Mouse (Mus musculus) heart, embryonic 10.5 days (tissue): ENCODE results near the gene Krtap19-9b. TPM values are rescaled to one million over a fixed set of nuclear protein-coding genes. Genes with fewer than 3 reads are reported as not detected.

Experiments
- DNase-seq: peaks from one replicate; pipeline ENCODE4 v3.0.0-alpha.2; 2017; ENCODE audit warnings: low spot score
- H3K27ac ChIP-seq: fragments of 300-500 bp; sonication (generic); 2 replicates; pipeline ENCODE4 v1.5.1; 2016; ENCODE audit warnings: mild to moderate bottlenecking
- H3K27me3 ChIP-seq: fragments of 300-500 bp; sonication (generic); 2 replicates; pipeline ENCODE4 v1.6.1; 2016; ENCODE audit warnings: mild to moderate bottlenecking; ENCODE audit not compliant: poor library complexity, insufficient read depth, severe bottlenecking
- H3K36me3 ChIP-seq: fragments of 300-500 bp; sonication (generic); 2 replicates; pipeline ENCODE4 v1.6.1; 2016; ENCODE audit warnings: mild to moderate bottlenecking, moderate library complexity
- H3K4me1 ChIP-seq: fragments of 300-500 bp; sonication (generic); 2 replicates; pipeline ENCODE4 v1.6.1; 2016; ENCODE audit warnings: mild to moderate bottlenecking
- H3K4me3 ChIP-seq: fragments of 300-500 bp; sonication (generic); 2 replicates; pipeline ENCODE4 v1.5.1; 2016; ENCODE audit warnings: mild to moderate bottlenecking, moderate library complexity
- H3K9me3 ChIP-seq: fragments of 300-500 bp; sonication (generic); 2 replicates; pipeline ENCODE4 v1.6.1; 2016; ENCODE audit warnings: mild to moderate bottlenecking, moderate library complexity
- WGBS: fragments of 180-500 bp; shearing (Covaris S2); methylation state at CpG from one replicate; pipeline ENCODE4 v1.1.7; 2016; 5-methylcytosine and 5-hydroxymethylcytosine counted together
- polyA plus RNA-seq: library from polyadenylated mRNA; unstranded; fragments of >200 nt; fragmentation: Nextera tagmentation; extraction: Ambion mirVana; gene quantifications from 2 replicates; pipeline ENCODE4 v1.2.1, GENCODE M21; 2016

Krtap19-9b gene
- polyA plus RNA-seq = not detected in 2 replicates

DNA sequence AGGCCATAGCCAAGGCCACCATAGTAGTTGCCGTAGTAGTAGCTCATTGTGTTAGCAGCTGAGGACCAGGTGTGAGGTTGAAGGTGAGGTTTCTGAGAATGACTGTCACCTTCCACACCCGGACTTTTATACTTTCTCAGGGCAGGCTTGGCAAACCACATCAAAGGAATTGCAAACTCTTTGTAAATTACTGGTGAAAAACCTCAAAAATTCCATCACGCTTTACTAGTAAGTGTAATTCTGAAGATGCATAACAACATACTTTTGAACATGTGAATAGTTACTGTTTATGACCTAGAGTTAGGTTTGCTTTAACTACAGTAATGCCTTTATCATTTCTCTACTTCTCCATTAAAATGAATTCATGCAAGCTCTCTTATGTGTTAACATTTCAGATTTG lies at the start of gene Krtap19-9b:
TSS of gene Krtap19-9b (minus strand) at position 101 of the 400 bp plus-strand sequence.
- no peak within 1 kb of the TSS for H3K4me3 ChIP-seq
- no peaks in the 10 kb centered on the region for H3K9me3 ChIP-seq
- no peak within 1 kb of the TSS for H3K27ac ChIP-seq
- H3K27me3 ChIP-seq = no peaks in the 10 kb centered on the region
- no peaks in the 10 kb centered on the region for H3K36me3 ChIP-seq
- 84% methylated on average over 3 of the region's 3 CpGs for WGBS
- no peaks in the 10 kb centered on the region for H3K4me1 ChIP-seq
- no peak for DNase-seq

DNA sequence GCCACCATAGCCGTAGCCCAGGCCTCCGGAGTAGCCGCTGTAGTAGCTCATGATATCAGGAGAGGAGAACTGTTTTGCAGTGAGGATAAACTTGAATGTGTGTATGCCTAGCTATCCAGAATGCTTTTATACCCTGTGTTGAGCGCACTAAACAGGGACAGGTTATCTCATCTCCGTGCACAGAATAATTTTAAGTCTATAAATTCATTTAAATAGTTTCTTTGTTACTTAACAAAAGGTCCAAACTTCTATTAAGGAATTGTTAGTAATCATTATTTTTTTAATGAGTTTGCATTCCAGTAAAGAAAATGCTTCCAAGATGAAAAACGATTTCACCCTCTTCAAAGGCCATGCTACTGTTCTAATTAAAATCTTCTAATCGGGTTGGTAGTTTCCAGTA lies 30.7 kb upstream of the Krtap19-9b start, which contains the start of gene Krtap16-3:
TSS of gene Krtap16-3 (minus strand) at position 101 of the 400 bp plus-strand sequence.
- DNase-seq = no peak
- no peaks in the 10 kb centered on the region for H3K36me3 ChIP-seq
- 84% methylated on average over 7 of the region's 7 CpGs for WGBS
- no peak within 1 kb of the TSS for H3K27ac ChIP-seq
- no peaks in the 10 kb centered on the region for H3K27me3 ChIP-seq
- no peak within 1 kb of the TSS for H3K4me3 ChIP-seq
- H3K4me1 ChIP-seq = no peaks in the 10 kb centered on the region
- peaks cover 4% of the 10 kb centered on the region; the same call in 1 of the 2 replicates for H3K9me3 ChIP-seq

DNA sequence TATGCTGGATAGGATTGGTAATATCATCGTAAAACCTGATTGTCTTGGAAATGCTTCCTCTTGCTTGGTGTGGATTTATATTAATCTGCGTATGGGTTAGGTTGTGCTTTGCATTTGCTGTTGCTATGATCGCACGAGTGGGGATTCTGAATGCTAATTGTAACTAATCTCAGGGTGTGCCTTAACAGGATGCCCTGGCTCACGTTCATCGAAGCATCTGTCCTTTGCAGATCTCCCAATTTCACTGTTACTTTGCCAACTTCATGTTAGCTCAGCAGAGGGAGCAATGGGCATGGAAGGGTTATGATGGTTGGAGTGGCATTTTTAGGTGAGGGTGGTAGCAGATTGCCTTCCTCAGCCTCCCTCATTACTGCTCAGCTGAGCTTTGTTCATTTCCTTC lies 9.0 kb upstream of the Krtap19-9b start:
- WGBS = 83% methylated on average over 6 of the region's 6 CpGs
- Histone ChIP-seq H3K4me3 (no peak overlapping the region), H3K27ac (no peak overlapping the region), H3K36me3 (no peaks in the 10 kb centered on the region), H3K4me1 (no peaks in the 10 kb centered on the region), H3K9me3 (no peaks in the 10 kb centered on the region), H3K27me3 (no peaks in the 10 kb centered on the region)
- no peak for DNase-seq

DNA sequence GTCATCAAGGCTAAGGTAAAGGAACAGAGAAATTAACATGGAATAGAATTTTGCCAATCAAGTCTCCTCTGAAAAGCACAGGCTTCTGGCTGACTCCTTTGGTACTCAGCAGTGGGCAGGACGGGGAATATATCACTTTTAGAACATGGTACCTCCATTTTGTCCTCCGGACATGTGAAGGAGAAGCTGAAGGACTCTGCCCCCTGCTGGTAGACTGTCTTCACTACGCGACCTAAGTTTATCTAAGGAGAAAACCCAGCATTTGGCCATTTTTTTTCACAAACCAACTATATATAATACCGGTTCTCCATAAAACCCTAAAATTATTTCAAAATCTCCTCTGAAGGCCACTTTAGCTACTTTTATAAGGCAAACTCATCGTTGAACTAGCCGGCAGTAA lies 6.2 kb upstream of the Krtap19-9b start:
- no peak for DNase-seq
- Histone ChIP-seq H3K27ac (no peak overlapping the region), H3K4me3 (no peak overlapping the region), H3K36me3 (no peaks in the 10 kb centered on the region), H3K27me3 (no peaks in the 10 kb centered on the region), H3K4me1 (no peaks in the 10 kb centered on the region), H3K9me3 (no peaks in the 10 kb centered on the region)
- 65% methylated on average over 7 of the region's 7 CpGs for WGBS

DNA sequence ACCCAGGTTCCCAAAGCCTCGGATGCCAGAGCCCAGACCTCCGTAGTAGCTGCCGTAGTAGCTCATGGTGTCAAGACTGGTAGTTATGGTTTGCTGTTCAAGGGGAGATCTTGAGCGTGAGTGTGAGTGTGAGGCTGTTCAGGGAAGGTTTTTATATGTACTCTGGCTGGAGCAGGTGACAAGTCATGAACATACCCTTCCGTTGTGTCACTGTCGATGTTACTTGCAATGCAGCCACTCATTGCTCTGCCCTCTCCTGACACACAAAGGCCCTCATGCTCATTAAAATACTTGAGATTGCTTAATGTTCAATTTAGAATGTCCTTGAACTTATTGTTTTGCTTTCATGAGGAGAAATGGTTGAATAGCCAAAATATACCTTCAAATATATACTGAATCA lies 35.7 kb downstream of the Krtap19-9b start, which contains the start of gene Krtap19-5:
TSS of gene Krtap19-5 (minus strand) at position 101 of the 400 bp plus-strand sequence.
- Histone ChIP-seq H3K27me3 (no peaks in the 10 kb centered on the region), H3K4me1 (no peaks in the 10 kb centered on the region), H3K27ac (no peak within 1 kb of the TSS), H3K4me3 (no peak within 1 kb of the TSS), H3K9me3 (no peaks in the 10 kb centered on the region), H3K36me3 (no peaks in the 10 kb centered on the region)
- DNase-seq = no peak
- WGBS = 85% methylated on average over 6 of the region's 6 CpGs

DNA sequence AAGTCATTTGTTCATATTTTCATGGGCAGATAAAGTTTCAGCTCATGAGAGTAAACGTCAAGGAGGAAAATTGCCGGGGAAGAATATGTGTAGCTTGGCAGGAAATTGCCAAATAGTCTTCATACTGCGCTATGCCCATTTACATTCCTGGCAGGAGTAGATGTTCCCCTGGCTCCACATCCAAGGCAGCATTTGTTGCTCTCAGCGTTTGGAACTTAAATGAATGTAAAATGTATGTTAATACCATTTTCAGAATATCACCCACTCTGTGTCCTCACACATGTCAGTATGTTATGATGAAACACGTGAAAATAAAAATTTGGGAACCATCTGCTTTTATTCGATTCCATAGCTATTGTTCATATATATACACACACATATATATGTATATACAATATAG lies 45.2 kb downstream of the Krtap19-9b start:
- DNase-seq = no peak
- Histone ChIP-seq H3K36me3 (no peaks in the 10 kb centered on the region), H3K4me1 (no peaks in the 10 kb centered on the region), H3K9me3 (no peaks in the 10 kb centered on the region), H3K4me3 (no peak overlapping the region), H3K27me3 (no peaks in the 10 kb centered on the region), H3K27ac (no peak overlapping the region)
- 85% methylated on average over 6 of the region's 6 CpGs for WGBS

GRCm38 (mm10) chr16:88884989-88885388 lies 47.1 kb downstream of the Krtap19-9b start, which contains the start of gene Krtap19-4:
Gene Krtap19-4, minus strand, starts transcription at chr16:88885089.
- DNase-seq = no peak
- no peaks in the 10 kb centered on the region for H3K9me3 ChIP-seq
- WGBS = 79% methylated on average over 5 of the region's 5 CpGs
- no peaks in the 10 kb centered on the region for H3K36me3 ChIP-seq
- H3K27me3 ChIP-seq = no peaks in the 10 kb centered on the region
- H3K4me3 ChIP-seq = no peak within 1 kb of the TSS
- H3K27ac ChIP-seq = no peak within 1 kb of the TSS
- no peaks in the 10 kb centered on the region for H3K4me1 ChIP-seq

Other genes starting within 250 kb of the Krtap19-9b start
- gene 2310061N02Rik, start 224.3 kb downstream of the Krtap19-9b start, polyA plus RNA-seq = not detected in 2 replicates
- not detected in 2 replicates for gene Krtap13-1, start 203.4 kb downstream of the Krtap19-9b start, polyA plus RNA-seq
- gene Krtap13, start 180.6 kb downstream of the Krtap19-9b start, polyA plus RNA-seq = not detected in 2 replicates
- gene 2310034C09Rik, start 173.4 kb downstream of the Krtap19-9b start, polyA plus RNA-seq = not detected in 2 replicates
- not detected in 2 replicates for gene 2310057N15Rik, start 158.1 kb downstream of the Krtap19-9b start, polyA plus RNA-seq
- not detected in 2 replicates for gene Gm5965, start 154.4 kb downstream of the Krtap19-9b start, polyA plus RNA-seq
- gene Gm20741, start 120.0 kb downstream of the Krtap19-9b start, polyA plus RNA-seq = not detected in 2 replicates
- not detected in 2 replicates for gene Krtap15, start 112.0 kb downstream of the Krtap19-9b start, polyA plus RNA-seq
- not detected in 2 replicates for gene Krtap14, start 106.1 kb downstream of the Krtap19-9b start, polyA plus RNA-seq
- gene Krtap19-1, start 62.9 kb downstream of the Krtap19-9b start, polyA plus RNA-seq = not detected in 2 replicates
- gene Krtap19-2, start 58.0 kb downstream of the Krtap19-9b start, polyA plus RNA-seq = not detected in 2 replicates
- gene Krtap19-3, start 54.2 kb downstream of the Krtap19-9b start, polyA plus RNA-seq = not detected in 2 replicates
- gene Krtap19-4, start 47.2 kb downstream of the Krtap19-9b start, polyA plus RNA-seq = not detected in 2 replicates
- not detected in 2 replicates for gene Krtap19-5, start 35.8 kb downstream of the Krtap19-9b start, polyA plus RNA-seq
- not detected in 2 replicates for gene Krtap16-3, start 30.6 kb upstream of the Krtap19-9b start, polyA plus RNA-seq
- not detected in 2 replicates for gene Krtap22-2, start 78.5 kb upstream of the Krtap19-9b start, polyA plus RNA-seq
- gene Gm10229, start 83.0 kb upstream of the Krtap19-9b start, polyA plus RNA-seq = not detected in 2 replicates
- not detected in 2 replicates for gene Krtap6-1, start 99.4 kb upstream of the Krtap19-9b start, polyA plus RNA-seq
- gene Gm10228, start 109.2 kb upstream of the Krtap19-9b start, polyA plus RNA-seq = not detected in 2 replicates
- gene Krtap6-5, start 115.6 kb upstream of the Krtap19-9b start, polyA plus RNA-seq = not detected in 2 replicates
- not detected in 2 replicates for gene 1110025L11Rik, start 131.7 kb upstream of the Krtap19-9b start, polyA plus RNA-seq
- gene Krtap6-3, start 151.8 kb upstream of the Krtap19-9b start, polyA plus RNA-seq = not detected in 2 replicates
- not detected in 2 replicates for gene Gm6358, start 208.6 kb upstream of the Krtap19-9b start, polyA plus RNA-seq
- gene Gm10061, start 218.8 kb upstream of the Krtap19-9b start, polyA plus RNA-seq = not detected in 2 replicates
- gene Gm9789, start 225.7 kb upstream of the Krtap19-9b start, polyA plus RNA-seq = not detected in 2 replicates
- not detected in 2 replicates for gene Gm7735, start 237.2 kb upstream of the Krtap19-9b start, polyA plus RNA-seq
- gene 1110057P08Rik, start 242.5 kb upstream of the Krtap19-9b start, polyA plus RNA-seq = not detected in 2 replicates